Mouse (Mus musculus) liver, adult 2 months (tissue): ENCODE data around the gene Tdrd9. TPM values are rescaled to one million over a fixed set of nuclear protein-coding genes. Genes with fewer than 3 reads are reported as not detected.

Experiments
- DNase-seq: peaks from one replicate; pipeline ENCODE4 v3.0.0-alpha.2; 2011; ENCODE audit warnings: low read depth, low spot score; ENCODE audit errors: extremely low read depth
- H3K27ac ChIP-seq: fragments of 200-500 bp; replicated peaks from 2 replicates; pipeline ENCODE4 v1.5.1; 2012; ENCODE audit warnings: low read depth, mild to moderate bottlenecking, control low read depth, inconsistent platforms, low read length; ENCODE audit not compliant: insufficient read depth
- H3K27me3 ChIP-seq: fragments of 200-500 bp; 2 replicates; pipeline ENCODE4 v1.6.1; 2012; ENCODE audit warnings: mild to moderate bottlenecking, moderate library complexity, low read length, inconsistent platforms; ENCODE audit not compliant: control insufficient read depth, insufficient read depth
- H3K36me3 ChIP-seq: fragments of 200-500 bp; 2 replicates; pipeline ENCODE4 v1.6.1; 2012; ENCODE audit warnings: low read length, inconsistent platforms; ENCODE audit not compliant: control insufficient read depth, insufficient read depth
- H3K4me1 ChIP-seq: fragments of 200-500 bp; 2 replicates; pipeline ENCODE4 v1.6.1; 2011; ENCODE audit warnings: low read length; ENCODE audit not compliant: control insufficient read depth, insufficient read depth
- H3K4me3 ChIP-seq: fragments of 200-500 bp; 2 replicates; pipeline ENCODE4 v1.5.1; 2011; ENCODE audit warnings: low read depth, mild to moderate bottlenecking, control low read depth, low read length, moderate library complexity; ENCODE audit not compliant: insufficient read depth
- H3K79me2 ChIP-seq: fragments of 200-500 bp; 2 replicates; pipeline ENCODE4 v1.6.1; 2012; ENCODE audit warnings: inconsistent platforms, mild to moderate bottlenecking, low read length, moderate library complexity; ENCODE audit not compliant: control insufficient read depth, insufficient read depth
- H3K9ac ChIP-seq: fragments of 200-500 bp; 2 replicates; pipeline ENCODE4 v1.6.1; 2012; ENCODE audit warnings: low read depth, mild to moderate bottlenecking, control low read depth, inconsistent platforms, low read length
- CTCF ChIP-seq: fragments of 200-500 bp; IDR thresholded peaks from 2 replicates; pipeline ENCODE4 v1.5.1; 2011; ENCODE audit warnings: low read depth, low read length, control low read depth
- POLR2A ChIP-seq: fragments of 200-500 bp; IDR thresholded peaks from 2 replicates; pipeline ENCODE4 v1.6.1; 2011; ENCODE audit warnings: low read length, control low read depth; ENCODE audit not compliant: insufficient read depth; ENCODE audit errors: extremely low read depth
- WGBS: fragments of 180-500 bp; shearing (Covaris S2); methylation state at CpG from one replicate; pipeline ENCODE4 v1.1.7; 2018; 5-methylcytosine and 5-hydroxymethylcytosine counted together
- polyA plus RNA-seq: library from polyadenylated mRNA; depleted of rRNA; stranded (reverse); fragments of >200 nt; gene quantifications from 2 replicates; pipeline ENCODE4 v1.2.3, GENCODE M21; 2012
- total RNA-seq: library from RNA; depleted of rRNA; stranded (reverse); fragments of >200 nt; gene quantifications from 2 replicates; pipeline ENCODE4 v1.2.3, GENCODE M21; 2014

Tdrd9 gene
- total and polyA plus RNA-seq, 2 experiments, result not detected

- Histone ChIP-seq H3K79me2 (peaks cover 8% of the 10 kb centered on the region; the same call in 1 of the 2 replicates), H3K36me3 (no peaks in the 10 kb centered on the region), H3K27me3 (no peaks in the 10 kb centered on the region), H3K4me1 (peaks cover 7% of the 10 kb centered on the region), H3K27ac (no peak overlapping the region), H3K4me3 (no peak overlapping the region), H3K9ac (no peak overlapping the region)
- DNase-seq, result peak; percentile 42
- WGBS, result 75% methylated on average over 5 of the region's 5 CpGs
- no peak for TF ChIP-seq POLR2A
- TF ChIP-seq CTCF, result no peak
These were observed 131.8 kb downstream of the Tdrd9 start for GRCm38 (mm10) chr12:112103179-112103578.

- Histone ChIP-seq H3K79me2 (peaks cover 8% of the 10 kb centered on the region; the same call in 1 of the 2 replicates), H3K4me3 (no peak overlapping the region), H3K9ac (no peak overlapping the region), H3K4me1 (peaks cover 10% of the 10 kb centered on the region), H3K27ac (no peak overlapping the region), H3K36me3 (no peaks in the 10 kb centered on the region), H3K27me3 (no peaks in the 10 kb centered on the region)
- 90% methylated on average over 11 of the region's 11 CpGs for WGBS
- TF ChIP-seq POLR2A (no peak), CTCF (no peak)
- DNase-seq, result no peak
These were observed 133.5 kb downstream of the Tdrd9 start for GRCm38 (mm10) chr12:112104890-112105289.

- Histone ChIP-seq H3K4me3 (peak within 1 kb of the TSS; percentile 94), H3K27ac (peak within 1 kb of the TSS; percentile 93), H3K79me2 (peaks cover 8% of the 10 kb centered on the region; the same call in 1 of the 2 replicates), H3K4me1 (peaks cover 20% of the 10 kb centered on the region), H3K27me3 (no peaks in the 10 kb centered on the region), H3K9ac (peak within 1 kb of the TSS; percentile 94), H3K36me3 (no peaks in the 10 kb centered on the region)
- 3% methylated on average over 14 of the region's 14 CpGs for WGBS
- DNase-seq, result peak; percentile 96
- no peak for TF ChIP-seq CTCF
- TF ChIP-seq POLR2A, result peak; percentile 95
These were observed 135.2 kb downstream of the Tdrd9 start, which contains the start of gene Aspg for GRCm38 (mm10) chr12:112106541-112106971. Gene Aspg, plus strand, starts transcription at chr12:112106679.

- no peaks in the 10 kb centered on the region for H3K27me3 ChIP-seq
- H3K79me2 ChIP-seq, result peaks cover 11% of the 10 kb centered on the region
- H3K36me3 ChIP-seq, result no peaks in the 10 kb centered on the region
- 42% methylated on average over 8 of the region's 8 CpGs for WGBS
- peak overlapping the region; percentile 93 for H3K27ac ChIP-seq
- peak; percentile 18; the same call in 1 of the 2 replicates for TF ChIP-seq POLR2A
- TF ChIP-seq CTCF, result no peak
- peak overlapping the region; percentile 94 for H3K9ac ChIP-seq
- DNase-seq, result peak; percentile 77
- H3K4me3 ChIP-seq, result peak overlapping the region; percentile 94
- peaks cover 28% of the 10 kb centered on the region for H3K4me1 ChIP-seq
These were observed 136.3 kb downstream of the Tdrd9 start for GRCm38 (mm10) chr12:112107685-112108084.

- peak; percentile 83 for TF ChIP-seq POLR2A
- no peak for TF ChIP-seq CTCF
- Histone ChIP-seq H3K36me3 (no peaks in the 10 kb centered on the region), H3K79me2 (peaks cover 11% of the 10 kb centered on the region), H3K4me3 (peak overlapping the region; percentile 14), H3K27me3 (no peaks in the 10 kb centered on the region), H3K27ac (peak overlapping the region; percentile 93), H3K4me1 (peaks cover 34% of the 10 kb centered on the region), H3K9ac (peak overlapping the region; percentile 94)
- WGBS, result 31% methylated on average over 11 of the region's 11 CpGs
- DNase-seq, result peak; percentile 99
These were observed 137.5 kb downstream of the Tdrd9 start for GRCm38 (mm10) chr12:112108696-112109445.

GRCm38 (mm10) chr12:112109701-112110100 is 138.3 kb downstream of the Tdrd9 start:
- Histone ChIP-seq H3K79me2 (peaks cover 11% of the 10 kb centered on the region), H3K9ac (peak overlapping the region; percentile 56), H3K4me1 (peaks cover 34% of the 10 kb centered on the region), H3K27ac (peak overlapping the region; percentile 81), H3K27me3 (no peaks in the 10 kb centered on the region), H3K4me3 (no peak overlapping the region; the same call in 1 of the 2 replicates), H3K36me3 (peaks cover 4% of the 10 kb centered on the region; the same call in 1 of the 2 replicates)
- no peak for TF ChIP-seq POLR2A
- TF ChIP-seq CTCF, result no peak
- peak; percentile 55 for DNase-seq
- WGBS, result 40% methylated on average over 9 of the region's 9 CpGs
